Mouse (Mus musculus): ENCODE measurements around the gene Ppm1l.

The Ppm1l gene

DNA sequence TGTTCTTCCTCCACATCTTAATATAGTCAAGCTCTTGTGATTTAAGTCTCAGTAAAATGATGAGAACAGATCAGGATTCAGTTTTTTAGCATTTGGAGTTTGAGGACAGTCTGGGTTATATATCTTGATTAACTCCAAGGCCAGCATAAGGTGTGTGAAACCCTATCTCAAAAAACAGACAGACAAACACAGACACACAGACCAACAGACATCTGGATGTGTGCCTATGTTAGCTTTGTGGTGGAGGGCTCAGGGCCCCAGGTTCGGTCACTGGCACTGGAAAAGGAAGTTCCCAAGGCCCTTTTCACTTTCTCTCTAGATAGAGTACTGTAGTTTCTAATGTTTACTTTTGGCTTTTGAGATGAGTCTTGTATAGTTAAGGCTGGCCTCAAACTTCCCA is 23.8 kb downstream of the Ppm1l start:
- no peak for DNase-seq (ENCODE audit: low spot score)

DNA sequence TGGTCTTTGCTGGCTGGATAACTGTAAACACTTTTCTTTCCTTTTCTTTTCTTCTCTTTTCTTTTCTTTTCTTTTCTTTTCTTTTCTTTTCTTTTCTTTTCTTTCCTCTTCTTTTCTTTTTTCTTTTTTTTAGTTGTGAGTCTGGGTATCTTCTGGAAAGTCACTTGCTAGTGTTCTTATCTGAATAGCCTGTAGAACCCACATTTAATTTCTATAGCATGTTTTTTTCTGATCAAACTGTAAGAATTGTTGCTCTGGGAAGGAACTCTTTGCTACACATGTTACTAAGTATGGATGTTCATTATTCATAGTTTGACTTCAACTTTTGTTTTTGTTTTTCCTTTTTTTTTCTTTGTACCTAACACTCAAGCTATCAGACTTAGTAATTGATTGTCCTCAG is 24.3 kb downstream of the Ppm1l start:
- DNase-seq (ENCODE audit: low spot score), result no peak

DNA sequence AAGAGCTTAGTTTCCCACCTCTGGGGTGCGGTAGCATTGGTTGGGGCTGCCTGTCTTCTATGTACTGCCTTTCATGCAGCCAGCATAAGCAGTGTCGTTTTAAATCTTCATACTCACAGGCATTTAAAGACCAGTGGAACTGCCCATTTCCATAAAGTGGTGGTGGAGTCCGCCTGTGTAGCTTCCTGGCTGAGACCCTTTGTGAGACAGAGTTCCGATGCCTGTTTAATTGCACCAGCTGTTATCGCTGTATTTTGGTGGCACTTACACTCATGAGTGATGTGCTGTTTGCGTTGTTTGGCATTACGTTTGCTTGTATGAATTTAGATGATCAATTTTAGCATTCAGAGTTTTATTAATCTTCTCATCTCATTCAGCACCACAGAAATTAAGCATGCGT is 24.9 kb downstream of the Ppm1l start:
- DNase-seq (ENCODE audit: low spot score), result no peak

DNA sequence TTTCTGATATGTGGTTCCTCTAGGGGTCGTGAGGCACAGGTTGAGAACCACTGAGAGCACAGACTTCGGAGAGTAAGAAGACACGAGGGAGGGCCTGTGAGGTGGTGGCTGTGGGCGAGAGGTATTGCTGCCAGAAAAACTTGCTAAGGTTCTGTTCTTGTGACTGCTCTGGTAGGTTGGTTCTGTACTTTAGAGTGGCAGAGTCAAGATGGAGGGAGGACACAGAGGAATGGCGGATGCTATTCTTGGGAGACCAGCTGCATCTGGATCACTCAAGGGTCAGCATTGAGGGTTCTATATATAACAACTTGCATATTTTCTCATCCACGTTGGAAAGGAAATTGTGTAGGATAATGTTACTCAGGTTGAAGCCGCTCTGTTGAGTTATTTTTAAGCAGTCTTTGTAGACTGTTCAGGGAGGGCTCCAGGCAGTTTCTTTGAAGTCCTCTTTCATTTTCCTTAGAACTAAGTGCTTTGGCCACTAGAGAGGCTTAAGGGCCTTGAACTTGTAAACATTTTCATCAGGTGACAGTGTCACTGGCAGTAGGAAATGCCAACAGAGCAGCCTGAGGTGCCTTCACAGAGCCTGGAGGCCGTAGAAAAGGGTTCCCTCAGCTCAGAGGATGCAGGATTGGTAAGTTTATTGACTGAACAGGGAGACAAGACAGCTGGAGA is 25.7 kb downstream of the Ppm1l start:
- no peak for DNase-seq (ENCODE audit: low spot score)

DNA sequence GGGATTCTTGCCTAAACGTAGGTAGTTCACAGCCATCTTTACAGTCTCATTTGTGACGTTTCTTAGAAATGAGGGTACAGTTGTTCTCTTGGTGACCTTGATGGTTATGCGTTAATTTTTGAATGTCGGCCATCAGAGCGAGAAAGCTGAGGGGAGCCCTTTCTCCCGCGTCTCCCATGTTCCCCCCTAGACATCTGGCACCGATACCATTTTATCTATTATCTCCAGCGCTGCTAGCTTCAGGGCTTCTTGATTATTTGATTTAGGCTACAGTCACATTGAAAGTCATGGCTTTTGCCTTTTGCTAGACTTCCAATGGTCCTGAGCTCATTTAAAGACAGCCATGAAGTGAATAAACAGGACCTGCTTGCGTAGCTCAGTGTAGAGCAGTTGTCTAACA is 26.5 kb downstream of the Ppm1l start:
- DNase-seq (ENCODE audit: low spot score), result no peak

DNA sequence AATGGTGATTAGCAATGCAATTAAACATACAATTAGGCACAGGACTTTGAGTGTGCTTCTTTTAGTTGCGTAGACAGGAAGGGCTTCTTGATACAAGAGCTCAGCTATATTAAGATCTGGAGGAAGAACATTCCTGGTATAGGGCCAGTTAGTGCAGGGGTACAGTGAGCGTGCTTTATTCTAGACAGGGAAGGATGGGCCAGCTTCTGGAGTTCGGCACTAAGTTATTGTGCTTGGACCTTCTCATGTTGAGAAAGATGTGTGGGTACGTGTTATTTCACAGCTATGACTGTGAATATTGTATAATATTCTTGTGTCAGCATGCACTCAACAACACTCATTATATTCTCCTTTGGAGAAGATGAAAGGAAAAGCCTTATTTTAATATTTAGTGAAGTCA is 29.9 kb downstream of the Ppm1l start:
- no peak for DNase-seq (ENCODE audit: low spot score)

DNA sequence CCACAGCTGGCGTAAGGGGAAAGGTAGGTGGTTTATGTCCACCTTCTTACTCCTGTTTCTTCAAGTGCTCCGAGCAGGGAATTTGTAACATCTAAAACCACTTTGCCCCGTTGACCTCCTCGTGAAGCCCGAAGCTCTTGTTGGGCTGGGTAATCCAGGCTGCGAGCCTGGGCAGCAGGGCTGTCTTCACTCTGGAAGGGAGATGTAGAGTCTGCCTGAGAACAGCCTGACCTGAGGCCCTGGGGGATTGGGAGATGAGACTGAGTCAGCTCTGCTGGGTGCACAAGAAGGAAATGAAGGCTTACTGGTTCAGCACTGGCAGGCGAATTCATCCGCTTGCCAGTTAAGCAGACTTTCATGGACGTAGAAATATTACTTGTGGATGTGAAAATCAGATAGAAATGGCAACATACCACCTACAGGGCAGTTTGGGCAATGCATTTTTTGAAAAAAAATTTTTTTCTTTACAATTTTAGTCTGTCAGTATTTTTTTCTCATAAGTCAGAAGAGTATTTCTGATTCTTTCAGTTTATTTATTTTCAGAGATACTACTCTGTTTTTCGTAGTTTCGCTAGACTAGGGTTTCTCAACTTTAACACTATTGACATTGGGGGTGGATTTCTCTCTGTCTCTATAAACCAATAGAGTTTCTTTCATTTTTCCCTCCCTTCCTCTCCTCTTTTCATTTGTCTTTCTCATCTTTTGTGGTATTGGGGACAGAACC is 31.7 kb downstream of the Ppm1l start:
- no peak for DNase-seq (ENCODE audit: low spot score)

DNA sequence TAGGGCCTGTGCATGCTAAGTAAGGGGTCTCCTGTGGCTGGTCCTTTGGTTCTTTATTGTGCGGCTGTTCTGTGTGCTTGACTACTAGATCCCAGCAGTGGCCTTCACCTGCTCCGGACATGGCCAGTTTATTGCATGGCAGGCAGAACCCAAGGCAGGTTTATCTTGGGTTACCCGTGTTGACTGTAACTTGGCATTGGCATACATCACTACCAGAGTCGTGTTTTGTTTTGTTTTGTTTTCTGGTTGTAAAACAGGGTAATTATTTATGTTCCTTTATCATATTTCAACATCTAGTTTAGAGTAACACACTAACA is 32.2 kb downstream of the Ppm1l start:
- no peak for DNase-seq (ENCODE audit: low spot score)

DNA sequence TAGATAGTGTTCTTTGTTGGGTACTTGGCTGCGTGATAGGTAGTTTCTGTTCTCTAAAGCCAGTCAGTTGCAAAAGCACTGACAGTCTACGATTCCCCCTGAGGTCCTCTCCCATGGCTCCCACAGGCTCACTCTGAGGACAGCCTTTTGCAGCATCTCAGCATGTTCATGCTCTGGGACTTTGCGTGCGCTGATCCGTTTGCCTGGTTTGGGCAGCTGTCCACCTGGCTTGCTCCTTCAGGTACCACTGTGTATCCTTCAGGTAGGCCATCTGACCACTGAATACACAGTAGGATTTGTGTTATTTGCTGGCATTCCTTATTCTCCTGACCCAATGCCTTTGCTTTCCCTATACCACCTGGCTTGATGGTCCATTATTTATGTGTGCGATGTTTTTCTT is 33.3 kb downstream of the Ppm1l start:
- DNase-seq (ENCODE audit: low spot score), result no peak

DNA sequence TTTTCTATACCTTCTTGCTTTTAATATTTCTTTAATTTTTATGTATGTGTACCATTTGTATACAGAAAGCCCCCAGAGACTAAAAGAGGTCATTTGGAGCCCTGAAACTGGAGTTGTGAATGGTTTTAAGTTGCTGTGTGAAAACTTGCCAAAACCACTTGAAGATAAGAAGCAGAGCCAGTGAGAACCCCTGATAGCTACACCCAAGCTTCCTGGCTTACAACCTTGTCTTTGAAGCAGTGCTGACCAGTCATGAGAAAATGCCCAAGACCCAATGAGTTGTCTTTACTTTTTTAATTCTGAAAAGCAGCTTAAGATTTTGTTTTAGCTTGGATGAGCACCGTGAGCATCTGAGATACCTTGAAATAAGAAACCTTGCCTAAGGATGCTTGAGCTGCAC is 35.5 kb downstream of the Ppm1l start:
- peak; percentile 48 for DNase-seq (ENCODE audit: low spot score)

DNA sequence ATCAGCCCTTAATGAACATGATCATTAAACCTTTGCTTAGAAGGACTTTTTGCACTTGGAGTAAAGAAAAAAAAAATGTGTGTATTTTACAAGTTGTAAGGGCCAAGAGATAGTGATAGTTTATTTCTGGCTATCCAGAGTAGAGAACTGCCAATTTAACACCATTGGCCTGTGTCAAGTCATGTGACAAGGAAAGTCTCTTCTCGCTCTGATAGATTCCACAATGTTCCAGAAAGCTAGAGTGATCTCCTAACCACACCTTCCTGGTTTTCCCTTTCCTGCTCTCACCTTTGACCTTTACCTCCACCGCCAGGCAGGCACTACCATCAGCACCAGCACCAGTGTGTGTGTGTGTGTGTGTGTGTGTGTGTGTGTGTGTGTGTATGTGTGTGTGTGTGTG is 38.0 kb downstream of the Ppm1l start:
- no peak for DNase-seq (ENCODE audit: low spot score)

DNA sequence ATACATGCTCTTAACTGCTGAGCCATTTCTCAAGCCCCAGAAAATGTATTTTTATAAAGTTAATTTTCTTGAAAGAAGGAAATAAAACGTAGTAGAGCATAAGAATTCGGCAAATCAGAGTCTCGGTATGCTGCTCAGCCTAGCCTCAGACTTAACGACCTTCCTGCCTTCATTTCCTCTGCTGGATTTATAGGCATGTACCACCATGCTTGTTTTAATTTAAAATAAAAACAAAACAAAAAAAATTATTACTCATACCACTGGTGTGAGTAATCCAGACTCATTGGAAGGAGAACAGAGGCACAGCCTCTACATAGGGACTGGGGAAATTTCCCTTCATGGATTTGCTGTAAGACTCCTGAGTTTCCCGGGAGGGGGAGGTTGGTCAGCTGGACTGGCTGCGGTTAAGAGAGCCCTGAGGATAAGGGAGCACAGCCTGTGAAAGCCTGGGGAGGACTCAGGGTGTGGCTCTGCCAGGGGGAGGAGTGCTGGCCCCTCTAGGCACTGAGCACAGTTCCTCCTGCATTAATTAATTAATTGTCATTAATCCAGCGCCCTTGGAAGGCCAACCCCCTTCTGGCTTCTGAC is 39.5 kb downstream of the Ppm1l start:
- no peak for DNase-seq (ENCODE audit: low spot score)

DNA sequence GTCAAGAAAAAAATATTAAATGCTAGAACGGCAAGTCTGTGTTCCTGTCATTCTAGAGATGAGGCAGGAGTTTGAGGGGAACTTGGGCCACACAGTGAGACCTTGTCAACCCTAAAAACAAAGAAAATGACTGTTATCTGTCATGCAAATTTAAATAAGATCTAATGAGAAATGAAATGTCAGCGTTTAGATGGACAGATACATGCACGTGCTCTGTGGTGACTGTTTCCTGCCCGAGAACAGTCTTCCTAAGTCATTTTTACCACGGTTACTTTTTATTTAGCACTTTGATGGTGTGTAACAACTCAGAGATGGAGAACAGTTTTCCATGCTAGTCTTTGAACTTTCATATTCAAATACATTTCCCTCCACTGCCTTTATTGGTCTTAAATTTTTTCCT is 40.1 kb downstream of the Ppm1l start:
- DNase-seq (ENCODE audit: low spot score), result no peak

DNA sequence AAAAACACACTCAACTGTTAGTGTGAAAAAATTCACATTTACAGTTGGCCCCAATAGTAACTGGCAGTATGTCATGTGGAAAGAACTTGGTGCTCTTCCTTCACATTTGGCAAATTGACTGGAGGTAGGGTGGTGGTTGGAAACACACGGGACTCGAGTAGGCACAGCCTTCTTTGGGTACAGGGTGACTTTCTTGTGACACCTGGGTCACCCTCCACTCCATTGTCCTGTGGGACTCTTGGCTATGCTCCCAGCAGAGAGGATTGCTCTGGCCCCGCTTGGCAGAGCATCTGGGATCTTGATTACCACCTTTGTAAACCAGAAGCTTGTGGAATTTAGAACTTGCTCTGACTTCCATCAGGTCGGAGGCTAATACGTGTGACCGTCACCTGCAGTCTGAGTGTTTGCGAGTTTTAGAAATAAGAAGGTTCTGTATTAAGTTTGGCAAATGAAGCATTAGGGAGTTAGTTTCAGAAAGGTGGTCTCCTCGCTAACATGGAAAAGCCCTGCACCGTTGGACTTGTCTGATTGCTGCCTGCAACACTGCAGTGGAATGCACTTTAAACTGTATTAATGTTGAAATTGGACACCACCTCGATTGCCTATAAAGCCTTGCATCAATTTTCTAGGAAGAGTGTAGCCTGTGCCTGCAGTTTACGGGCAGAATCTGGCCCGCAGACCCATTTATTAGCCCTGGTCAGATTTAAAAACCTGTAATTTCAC is 41.4 kb downstream of the Ppm1l start:
- DNase-seq (ENCODE audit: low spot score), result no peak

DNA sequence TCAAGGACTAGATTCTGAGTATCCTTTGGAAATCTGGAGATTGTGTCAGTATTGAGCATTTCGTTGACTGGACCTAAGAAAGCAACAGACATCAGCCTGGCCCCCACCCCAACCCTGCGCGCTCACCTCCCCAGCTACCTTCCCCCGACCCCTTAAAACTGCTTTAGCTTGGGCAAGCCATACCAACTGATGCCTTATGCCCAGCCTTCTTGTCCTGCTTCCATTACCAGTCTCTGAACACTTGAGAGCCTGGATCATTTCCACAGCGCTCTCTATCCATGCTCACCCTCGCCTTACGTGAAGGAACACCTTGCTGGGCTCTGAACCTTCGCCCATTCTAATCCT is 41.9 kb downstream of the Ppm1l start:
- no peak for DNase-seq (ENCODE audit: low spot score)

DNA sequence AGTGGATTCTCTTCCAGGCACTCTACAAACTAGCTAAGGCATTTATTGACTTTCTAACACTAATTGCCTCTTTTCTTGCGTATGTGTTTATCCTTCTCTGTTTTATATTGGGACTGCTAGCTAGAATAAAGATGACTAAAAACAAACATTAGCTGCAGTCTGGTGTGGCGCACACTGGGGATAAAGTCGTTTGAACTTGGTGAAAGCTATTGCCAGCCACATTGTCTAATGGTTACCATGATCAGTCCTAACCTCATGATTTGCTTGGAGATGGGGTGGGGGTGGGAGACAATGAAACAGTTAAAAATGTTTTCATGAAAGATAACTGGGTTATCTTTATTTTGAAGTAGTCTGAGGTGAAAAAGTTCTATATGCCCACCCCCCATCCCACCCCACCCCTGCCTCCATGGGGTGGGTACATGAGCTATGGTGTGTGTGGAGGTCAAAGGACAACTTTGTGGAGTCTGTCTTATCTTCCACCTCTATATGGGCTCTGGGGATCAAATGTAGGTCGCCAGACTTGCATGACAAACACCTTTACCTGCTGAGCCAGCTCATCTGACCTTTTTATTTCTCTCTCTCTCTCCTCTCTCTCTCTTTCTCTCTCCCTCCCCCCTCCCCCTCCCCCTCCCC is 43.7 kb downstream of the Ppm1l start:
- no peak for DNase-seq (ENCODE audit: low spot score)

DNA sequence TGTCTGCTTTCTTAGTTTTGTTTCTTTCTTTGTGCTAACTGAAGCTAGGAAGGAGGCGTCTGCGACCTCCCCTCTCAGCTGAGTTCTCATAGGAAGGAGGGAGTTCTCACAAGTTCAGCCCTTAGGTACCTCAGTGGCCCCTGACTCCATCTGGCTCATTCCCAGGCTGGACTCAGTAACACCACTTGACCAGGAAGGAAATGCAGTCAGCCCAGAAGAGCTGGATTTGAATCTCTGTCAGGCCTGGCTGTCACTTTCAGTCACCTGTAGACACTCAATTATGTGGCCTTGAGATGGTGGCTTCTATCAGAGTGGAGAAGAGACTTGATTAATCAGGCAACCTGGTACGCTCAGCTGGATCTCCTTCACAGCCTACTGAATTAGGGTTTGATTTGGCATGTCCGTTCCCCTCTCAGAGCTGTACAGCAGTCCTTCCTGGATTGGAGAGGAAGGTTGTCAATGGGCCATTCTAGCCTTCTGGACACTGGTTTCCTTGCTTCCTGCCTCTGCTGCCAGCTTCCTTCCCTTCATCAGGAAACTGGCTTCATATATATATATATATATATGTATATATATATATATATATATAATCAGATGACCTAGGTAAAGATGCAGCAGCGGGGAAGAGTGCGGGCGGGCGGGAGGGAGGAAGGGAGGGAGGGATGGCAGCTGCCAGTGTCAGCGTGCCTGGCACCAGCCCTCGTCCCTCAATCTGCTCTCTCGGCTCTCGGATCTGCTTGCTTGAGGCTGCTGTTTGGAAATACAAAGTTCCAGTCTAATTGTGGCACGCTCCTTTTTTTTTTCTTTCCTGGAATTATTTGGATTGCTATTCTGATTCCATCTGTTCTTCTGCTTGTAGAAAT is 45.1 kb downstream of the Ppm1l start:
- no peak for DNase-seq (ENCODE audit: low spot score)

DNA sequence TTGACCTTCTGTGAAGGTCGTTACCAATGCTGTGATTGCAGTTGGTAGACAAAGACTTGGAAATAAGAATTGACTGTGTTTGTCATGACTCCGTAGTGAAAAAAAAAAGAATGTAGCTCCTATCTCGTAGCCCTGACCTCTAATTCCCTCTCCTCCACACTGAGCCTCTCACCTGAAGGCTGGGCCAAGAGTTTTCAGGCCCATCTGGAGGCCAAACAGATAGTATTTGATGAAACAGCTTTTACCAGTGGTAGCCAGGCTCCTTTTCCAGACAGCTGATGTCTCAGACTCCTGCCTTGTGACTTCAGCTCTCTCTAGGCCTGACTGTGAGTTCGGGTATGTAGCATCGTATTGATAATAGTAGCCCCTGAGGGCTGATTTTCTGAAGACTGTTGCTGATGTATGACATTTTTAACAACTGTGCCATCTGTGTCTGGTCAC is 45.7 kb downstream of the Ppm1l start:
- no peak for DNase-seq (ENCODE audit: low spot score)

DNA sequence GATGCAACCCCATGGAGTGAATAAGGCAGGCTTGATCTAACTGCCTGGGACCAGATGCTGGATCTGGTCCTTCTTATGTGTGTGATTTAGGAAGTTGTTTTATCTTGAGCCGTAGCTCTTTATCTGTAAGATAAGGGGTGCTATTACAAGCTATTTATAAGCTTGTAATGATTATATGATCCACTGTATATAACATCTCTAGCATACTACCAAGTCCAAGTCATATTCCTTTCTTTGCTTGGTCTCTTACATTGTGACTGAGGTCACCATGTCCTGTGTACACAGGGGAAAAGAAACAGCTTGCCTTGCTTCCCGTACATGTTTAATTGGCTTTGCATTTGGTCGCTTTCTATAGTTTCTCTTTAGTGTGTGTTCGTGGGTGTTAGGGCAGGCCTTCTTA is 46.2 kb downstream of the Ppm1l start:
- DNase-seq (ENCODE audit: low spot score), result no peak

DNA sequence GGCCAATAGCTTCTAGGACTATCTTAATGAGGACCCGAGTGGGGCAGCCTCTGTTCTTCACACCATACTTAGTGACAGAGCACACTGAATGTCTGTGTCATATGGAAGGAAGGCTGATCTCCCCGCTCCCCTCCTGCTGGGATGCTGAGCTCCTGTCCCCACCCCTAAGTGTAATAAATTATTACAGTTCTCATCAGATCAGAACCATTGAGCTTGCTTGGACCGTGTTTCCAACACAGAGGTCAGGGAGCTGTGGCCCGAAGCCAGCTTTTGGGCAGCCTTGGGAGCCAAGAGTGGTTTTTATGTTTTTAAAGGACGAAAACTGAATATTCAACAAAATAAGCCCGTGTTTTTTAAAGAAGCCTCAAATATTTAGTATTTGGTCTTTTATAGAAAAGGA is 47.5 kb downstream of the Ppm1l start:
- DNase-seq (ENCODE audit: low spot score), result no peak

DNA sequence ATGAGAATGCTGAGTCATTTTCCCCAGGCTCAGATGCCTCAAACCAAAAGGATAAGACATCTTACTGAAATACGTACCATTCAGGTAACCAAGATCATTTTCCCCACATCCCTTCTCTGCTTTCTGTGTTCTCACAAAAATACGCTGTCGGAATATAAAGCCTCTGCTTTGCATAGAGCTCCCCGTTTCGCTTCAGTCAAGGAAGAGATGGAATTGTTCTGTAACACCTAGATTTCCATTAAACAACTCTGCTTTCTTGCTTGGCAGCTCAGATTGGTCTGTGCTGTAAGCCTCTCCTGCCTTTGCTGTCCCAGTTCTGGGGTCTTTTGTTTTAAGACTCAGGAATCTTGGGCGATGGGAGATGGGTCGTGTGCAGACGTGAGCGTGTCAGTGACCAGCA is 51.3 kb downstream of the Ppm1l start:
- DNase-seq (ENCODE audit: low spot score), result no peak

DNA sequence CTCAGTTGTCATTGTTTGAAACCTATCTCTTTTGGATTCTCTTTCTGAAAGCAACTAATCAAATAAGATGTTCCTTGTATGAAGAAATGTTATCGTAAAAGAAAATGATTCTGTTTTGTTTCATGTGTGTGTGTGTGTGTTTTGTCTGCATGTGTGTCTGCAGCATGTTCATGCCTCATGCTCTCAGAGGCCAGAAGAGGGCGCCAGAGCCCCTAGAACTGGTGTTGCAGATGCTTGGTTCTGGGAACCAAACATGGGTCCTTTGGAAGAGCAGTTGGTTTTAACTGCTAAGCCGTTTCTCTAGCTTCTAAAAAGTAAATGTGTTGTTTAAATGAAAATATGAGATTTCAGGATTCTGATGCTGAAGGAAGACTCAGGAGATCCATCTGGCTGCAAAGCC is 56.1 kb downstream of the Ppm1l start:
- DNase-seq (ENCODE audit: low spot score), result no peak

All from lung, postnatal 25 days (tissue).